Mouse (Mus musculus): ENCODE results near the gene Rbfox3.

DNA sequence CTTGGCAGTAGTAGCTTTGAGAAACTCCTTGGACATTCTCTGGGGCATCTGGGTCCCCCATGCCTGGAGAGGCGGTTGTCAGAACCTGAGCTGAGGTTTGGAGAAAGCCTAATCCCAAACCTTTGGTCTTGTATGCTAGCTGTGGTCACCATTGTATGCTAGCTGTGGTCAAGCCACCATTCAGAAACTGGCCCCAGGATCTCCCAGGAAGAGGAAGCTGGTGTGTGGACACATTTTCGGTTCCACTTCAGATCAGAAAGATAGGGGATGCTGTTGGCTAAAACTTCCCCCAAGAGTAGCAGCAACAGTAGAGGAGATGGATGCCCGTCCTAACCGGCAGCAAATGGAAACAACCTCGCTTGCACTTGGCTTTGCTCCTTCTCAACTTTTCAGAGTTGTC lies 337.0 kb downstream of the Rbfox3 start:
- TF ChIP-seq GATA1 (IDR thresholded peaks at IDR 0.05; ENCODE audit: borderline replicate concordance, low read length) (no peak), FLI1 (IDR thresholded peaks at IDR 0.05; ENCODE audit: low read length) (no peak)
